Mouse (Mus musculus): ENCODE measurements around the gene Gm20388. TPM values are rescaled to one million over a fixed set of nuclear protein-coding genes. Genes with fewer than 3 reads are reported as not detected.
A peak's percentile ranks its signal among the peaks of the same experiment; 100 is the strongest.

Gm20388 gene
- polyA plus RNA-seq, 1 experiment from 2014 or later, result not detected

DNA sequence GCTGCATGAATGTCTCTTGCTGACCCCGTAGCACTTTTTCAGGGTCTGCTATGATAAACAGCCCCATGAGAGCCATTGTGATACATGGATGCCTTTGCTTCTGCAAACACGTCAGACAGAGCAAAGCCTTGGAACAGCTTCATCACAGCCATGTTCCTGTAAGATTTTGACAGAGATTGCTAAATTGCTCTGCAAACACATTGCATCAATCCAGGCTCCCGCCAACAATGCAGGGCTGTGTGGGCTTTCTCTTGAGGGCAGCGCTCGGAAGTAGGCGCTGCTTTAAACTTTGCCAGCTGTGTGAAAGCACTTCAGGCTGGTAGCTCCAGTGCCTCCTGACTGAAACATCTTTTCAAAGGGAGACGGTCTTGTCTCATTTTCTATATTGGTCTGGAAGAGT lies 4289.8 kb downstream of the Gm20388 start:
- H3K9ac ChIP-seq, result no peak overlapping the region
- no peak overlapping the region for H3K4me3 ChIP-seq (replicated peaks; ENCODE audit: low read length)
- 50% methylated on average over 7 of the region's 7 CpGs for WGBS
- no peaks in the 10 kb centered on the region; the same call in 1 of the 2 replicates for H3K4me1 ChIP-seq (replicated peaks; ENCODE audit: control insufficient read depth, insufficient read depth, low read length)
- no peaks in the 10 kb centered on the region for H3K9me3 ChIP-seq (ENCODE audit: control insufficient read depth, low read length)
- ATAC-seq (ENCODE audit: low FRiP score), result no peak
- no peak overlapping the region for H3K4me2 ChIP-seq (replicated peaks)
- no peak overlapping the region for H3K27ac ChIP-seq
- no peak for DNase-seq (ENCODE audit: low spot score)
- H3K27me3 ChIP-seq (ENCODE audit: control insufficient read depth, insufficient read depth, low read length), result no peaks in the 10 kb centered on the region
- no peaks in the 10 kb centered on the region for H3K36me3 ChIP-seq (replicated peaks; ENCODE audit: control insufficient read depth, insufficient read depth)

DNA sequence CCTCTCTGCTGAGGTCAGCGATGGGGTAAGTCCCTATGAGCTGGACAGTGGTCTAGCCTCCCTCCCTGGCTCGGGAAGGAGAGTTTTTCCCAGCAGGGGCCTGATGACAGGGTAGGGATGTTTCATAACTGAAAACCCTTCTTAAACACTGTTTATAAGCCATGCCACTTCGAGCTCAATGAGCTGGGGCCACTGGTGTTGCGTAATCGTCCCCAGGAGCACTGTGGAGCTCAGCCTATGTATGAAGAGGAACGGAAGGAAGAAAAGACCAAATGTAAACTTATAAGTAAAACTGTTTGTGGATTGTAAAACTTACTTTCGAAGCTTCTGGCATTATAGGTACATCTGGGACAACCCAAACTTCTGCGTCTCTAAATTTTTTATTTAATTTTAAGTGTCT lies 4291.1 kb downstream of the Gm20388 start:
- ATAC-seq (ENCODE audit: low FRiP score) (no peak), DNase-seq (ENCODE audit: low spot score) (no peak)
- Histone ChIP-seq H3K4me3 (replicated peaks; ENCODE audit: low read length) (no peak overlapping the region), H3K4me1 (replicated peaks; ENCODE audit: control insufficient read depth, insufficient read depth, low read length) (no peaks in the 10 kb centered on the region; the same call in 1 of the 2 replicates), H3K4me2 (replicated peaks) (no peak overlapping the region), H3K9me3 (ENCODE audit: control insufficient read depth, low read length) (no peaks in the 10 kb centered on the region), H3K36me3 (replicated peaks; ENCODE audit: control insufficient read depth, insufficient read depth) (no peaks in the 10 kb centered on the region), H3K27ac (no peak overlapping the region), H3K27me3 (ENCODE audit: control insufficient read depth, insufficient read depth, low read length) (no peaks in the 10 kb centered on the region), H3K9ac (no peak overlapping the region)
- 90% methylated on average over 8 of the region's 8 CpGs for WGBS

DNA sequence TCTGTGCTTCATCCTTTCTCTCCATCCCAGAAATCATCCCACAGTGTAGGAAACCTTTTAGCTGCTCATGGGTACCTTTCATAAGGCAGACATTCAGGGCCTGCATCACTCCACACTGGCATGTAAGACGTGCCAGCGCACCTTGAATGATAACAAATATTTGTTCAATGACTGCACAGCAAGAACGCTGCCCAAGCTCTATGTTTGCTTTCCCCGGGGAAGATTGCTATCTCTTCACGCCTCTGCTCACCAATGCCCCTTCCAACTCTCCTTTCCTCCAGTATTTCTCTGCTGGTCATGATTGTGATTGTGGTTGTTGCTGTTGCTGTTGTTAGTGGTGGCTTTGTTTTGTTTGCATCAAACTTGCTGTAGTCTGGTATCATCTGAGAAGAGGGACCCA lies 4292.3 kb downstream of the Gm20388 start:
- no peak overlapping the region for H3K4me3 ChIP-seq (replicated peaks; ENCODE audit: low read length)
- WGBS, result 84% methylated on average over 5 of the region's 5 CpGs
- no peak for ATAC-seq (ENCODE audit: low FRiP score)
- H3K9ac ChIP-seq, result no peak overlapping the region
- no peaks in the 10 kb centered on the region for H3K36me3 ChIP-seq (replicated peaks; ENCODE audit: control insufficient read depth, insufficient read depth)
- H3K27me3 ChIP-seq (ENCODE audit: control insufficient read depth, insufficient read depth, low read length), result no peaks in the 10 kb centered on the region
- H3K4me2 ChIP-seq (replicated peaks), result no peak overlapping the region
- H3K9me3 ChIP-seq (ENCODE audit: control insufficient read depth, low read length), result no peaks in the 10 kb centered on the region
- H3K27ac ChIP-seq, result no peak overlapping the region
- no peak for DNase-seq (ENCODE audit: low spot score)
- H3K4me1 ChIP-seq (replicated peaks; ENCODE audit: control insufficient read depth, insufficient read depth, low read length), result no peaks in the 10 kb centered on the region; the same call in 1 of the 2 replicates

DNA sequence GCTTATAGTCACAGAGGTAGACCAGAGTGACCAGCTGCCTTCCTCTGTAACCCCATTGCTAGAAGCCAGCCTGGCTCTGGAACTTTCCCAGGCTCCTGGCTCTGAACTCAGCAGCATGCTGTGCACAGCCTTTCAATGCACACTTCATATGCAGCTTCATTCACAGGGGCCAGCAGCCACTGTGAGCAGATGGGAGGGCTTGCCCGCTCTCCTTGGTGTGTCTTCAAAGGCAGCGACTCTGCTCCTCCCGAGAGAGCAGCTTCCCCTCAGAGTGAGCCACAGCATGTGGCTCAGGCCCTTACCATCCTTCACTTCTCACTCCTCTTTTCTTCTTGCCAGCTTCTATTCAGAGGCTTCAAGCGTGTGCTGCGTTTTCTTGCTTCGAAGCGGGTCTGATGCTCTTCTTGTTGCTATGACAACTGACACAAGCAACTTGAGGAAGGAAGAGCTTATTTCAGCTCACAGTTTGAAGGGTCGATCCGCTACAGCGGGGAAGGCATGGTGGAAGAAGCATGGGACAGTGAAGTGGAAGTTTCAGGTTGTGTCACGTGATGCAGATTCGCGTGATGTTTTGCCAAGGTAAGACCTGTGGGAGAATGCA lies 4293.5 kb downstream of the Gm20388 start:
- Histone ChIP-seq H3K4me3 (replicated peaks; ENCODE audit: low read length) (no peak overlapping the region), H3K9me3 (ENCODE audit: control insufficient read depth, low read length) (no peaks in the 10 kb centered on the region), H3K9ac (no peak overlapping the region), H3K27ac (no peak overlapping the region), H3K4me2 (replicated peaks) (no peak overlapping the region), H3K36me3 (replicated peaks; ENCODE audit: control insufficient read depth, insufficient read depth) (no peaks in the 10 kb centered on the region), H3K4me1 (replicated peaks; ENCODE audit: control insufficient read depth, insufficient read depth, low read length) (no peaks in the 10 kb centered on the region; the same call in 1 of the 2 replicates), H3K27me3 (ENCODE audit: control insufficient read depth, insufficient read depth, low read length) (no peaks in the 10 kb centered on the region)
- no peak for ATAC-seq (ENCODE audit: low FRiP score)
- no peak for DNase-seq (ENCODE audit: low spot score)
- WGBS, result 52% methylated on average over 13 of the region's 13 CpGs

DNA sequence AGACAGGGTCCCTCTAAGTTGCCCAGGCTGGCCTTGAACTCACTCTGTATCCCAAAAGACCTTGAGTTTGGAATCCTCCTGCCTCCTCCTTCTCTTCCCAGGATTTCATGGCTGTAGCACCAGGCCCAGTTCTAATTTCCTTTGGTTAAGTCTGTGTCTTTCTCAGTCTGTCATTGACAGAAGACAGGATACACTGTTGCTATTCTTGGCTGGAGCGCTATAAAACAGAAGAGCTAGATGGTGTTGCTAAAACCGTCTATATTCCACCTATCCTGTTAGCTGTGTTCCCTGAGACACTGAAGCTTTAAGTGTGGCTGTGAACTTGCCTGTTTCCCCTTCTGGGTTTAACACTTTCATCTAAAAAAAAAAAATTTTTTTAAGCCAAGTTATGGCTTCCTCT lies 4301.5 kb downstream of the Gm20388 start:
- no peak overlapping the region for H3K27ac ChIP-seq

DNA sequence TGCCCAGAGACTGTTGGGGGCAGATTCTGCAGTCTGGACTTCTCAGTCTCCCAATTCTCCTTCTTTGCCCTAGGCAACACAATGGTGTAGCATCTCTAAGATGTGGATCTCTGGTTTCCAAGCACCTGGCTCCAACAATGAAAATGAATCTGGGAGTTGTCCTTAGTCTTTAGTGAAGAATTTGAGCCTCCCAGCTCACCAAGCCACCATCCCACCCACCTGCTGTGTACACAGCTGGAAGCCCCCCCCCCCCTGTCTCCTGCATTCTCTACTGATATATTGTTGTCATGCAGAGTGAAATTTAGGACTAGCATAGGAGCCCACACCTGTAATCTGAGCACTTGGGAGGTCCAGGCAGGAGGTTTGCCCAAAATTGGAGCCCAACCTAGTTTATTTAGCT lies 4306.3 kb downstream of the Gm20388 start:
- H3K9ac ChIP-seq, result no peak overlapping the region
- no peaks in the 10 kb centered on the region for H3K9me3 ChIP-seq (ENCODE audit: control insufficient read depth, low read length)
- DNase-seq (ENCODE audit: low spot score) (no peak), ATAC-seq (ENCODE audit: low FRiP score) (no peak)
- H3K27ac ChIP-seq, result no peak overlapping the region
- H3K27me3 ChIP-seq (ENCODE audit: control insufficient read depth, insufficient read depth, low read length), result no peaks in the 10 kb centered on the region
- H3K4me2 ChIP-seq (replicated peaks), result no peak overlapping the region
- no peak overlapping the region for H3K4me3 ChIP-seq (replicated peaks; ENCODE audit: low read length)
- H3K36me3 ChIP-seq (replicated peaks; ENCODE audit: control insufficient read depth, insufficient read depth), result no peaks in the 10 kb centered on the region
- H3K4me1 ChIP-seq (replicated peaks; ENCODE audit: control insufficient read depth, insufficient read depth, low read length), result no peaks in the 10 kb centered on the region

More for the DNA sequence above, 4301.5 kb downstream of the Gm20388 start:
- Histone ChIP-seq H3K9me3 (ENCODE audit: control insufficient read depth, low read length) (no peaks in the 10 kb centered on the region), H3K27me3 (ENCODE audit: control insufficient read depth, insufficient read depth, low read length) (no peaks in the 10 kb centered on the region), H3K4me3 (replicated peaks; ENCODE audit: low read length) (no peak overlapping the region), H3K4me1 (replicated peaks; ENCODE audit: control insufficient read depth, insufficient read depth, low read length) (no peaks in the 10 kb centered on the region), H3K4me2 (replicated peaks) (no peak overlapping the region), H3K9ac (no peak overlapping the region), H3K36me3 (replicated peaks; ENCODE audit: control insufficient read depth, insufficient read depth) (no peaks in the 10 kb centered on the region)
- 80% methylated on average over 2 of the region's 2 CpGs for WGBS
- DNase-seq (ENCODE audit: low spot score), result no peak
- no peak for ATAC-seq (ENCODE audit: low FRiP score)

DNA sequence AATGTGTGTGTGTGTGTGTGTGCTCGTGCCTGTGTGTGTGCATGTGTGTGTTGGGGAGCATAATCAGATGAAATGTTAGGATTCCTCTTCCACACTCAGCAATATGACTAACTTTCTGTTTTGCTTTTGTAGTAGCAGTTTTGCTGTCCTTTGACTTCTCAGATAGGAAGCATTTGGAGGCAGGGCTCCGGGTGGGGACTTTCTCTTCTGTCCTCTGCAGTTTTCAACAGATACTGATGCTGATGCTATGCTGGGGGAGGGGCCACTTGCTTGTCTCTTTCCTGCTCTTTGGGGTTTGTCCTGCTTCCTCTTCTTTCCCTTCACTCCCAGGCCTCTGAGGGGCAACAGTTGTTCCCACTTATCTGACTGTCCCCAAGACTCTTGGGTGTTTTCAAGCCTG lies 4319.2 kb downstream of the Gm20388 start:
- Histone ChIP-seq H3K9ac (no peak overlapping the region), H3K27ac (no peak overlapping the region), H3K4me2 (replicated peaks) (no peak overlapping the region), H3K9me3 (ENCODE audit: control insufficient read depth, low read length) (no peaks in the 10 kb centered on the region), H3K4me1 (replicated peaks; ENCODE audit: control insufficient read depth, insufficient read depth, low read length) (peaks cover 24% of the 10 kb centered on the region), H3K4me3 (replicated peaks; ENCODE audit: low read length) (no peak overlapping the region), H3K36me3 (replicated peaks; ENCODE audit: control insufficient read depth, insufficient read depth) (no peaks in the 10 kb centered on the region), H3K27me3 (ENCODE audit: control insufficient read depth, insufficient read depth, low read length) (no peaks in the 10 kb centered on the region)
- 80% methylated on average over 2 of the region's 2 CpGs for WGBS
- no peak for ATAC-seq (ENCODE audit: low FRiP score)
- no peak for DNase-seq (ENCODE audit: low spot score)

DNA sequence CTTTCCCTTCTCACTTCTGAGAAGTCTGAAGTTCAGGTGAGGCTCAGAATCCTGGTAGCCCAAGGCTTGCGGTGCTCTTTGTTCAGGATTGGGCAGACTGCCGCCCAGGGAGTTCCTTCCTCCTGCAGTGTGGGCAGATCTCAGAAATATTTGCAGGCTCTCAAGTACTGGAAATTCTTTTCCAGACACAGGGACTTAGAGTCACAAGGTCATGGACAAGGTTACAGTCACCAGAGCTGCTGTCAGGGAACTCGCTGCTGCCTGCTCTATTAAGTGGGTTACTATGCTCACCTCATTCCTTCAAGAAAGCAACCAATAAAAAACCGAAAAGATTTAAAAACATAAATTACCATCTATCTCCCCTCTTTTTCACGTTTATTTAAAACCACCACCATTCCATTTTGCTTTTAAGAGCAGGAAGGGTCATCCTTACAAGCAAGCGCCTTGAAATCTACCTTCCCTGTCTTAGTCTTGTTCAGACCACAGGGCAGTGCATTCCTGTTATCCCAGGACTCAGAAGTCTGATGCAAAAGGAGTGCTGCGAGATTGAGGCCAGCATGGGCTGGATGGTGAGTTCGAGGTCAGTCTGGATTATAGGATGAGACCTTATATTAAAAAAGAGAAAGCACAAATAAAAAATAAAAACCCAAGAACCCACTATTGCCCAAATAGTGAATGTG lies 4320.0 kb downstream of the Gm20388 start:
- no peaks in the 10 kb centered on the region for H3K27me3 ChIP-seq (ENCODE audit: control insufficient read depth, insufficient read depth, low read length)
- H3K36me3 ChIP-seq (replicated peaks; ENCODE audit: control insufficient read depth, insufficient read depth), result no peaks in the 10 kb centered on the region
- DNase-seq (ENCODE audit: low spot score) (no peak), ATAC-seq (ENCODE audit: low FRiP score) (no peak)
- peak overlapping the region; percentile 94 for H3K9ac ChIP-seq
- 60% methylated on average over 8 of the region's 8 CpGs for WGBS
- peak overlapping the region; percentile 98 for H3K4me2 ChIP-seq (replicated peaks)
- peaks cover 24% of the 10 kb centered on the region for H3K4me1 ChIP-seq (replicated peaks; ENCODE audit: control insufficient read depth, insufficient read depth, low read length)
- peak overlapping the region; percentile 97 for H3K4me3 ChIP-seq (replicated peaks; ENCODE audit: low read length)
- no peaks in the 10 kb centered on the region for H3K9me3 ChIP-seq (ENCODE audit: control insufficient read depth, low read length)
- H3K27ac ChIP-seq, result peak overlapping the region; percentile 75; the same call in 1 of the 2 replicates

DNA sequence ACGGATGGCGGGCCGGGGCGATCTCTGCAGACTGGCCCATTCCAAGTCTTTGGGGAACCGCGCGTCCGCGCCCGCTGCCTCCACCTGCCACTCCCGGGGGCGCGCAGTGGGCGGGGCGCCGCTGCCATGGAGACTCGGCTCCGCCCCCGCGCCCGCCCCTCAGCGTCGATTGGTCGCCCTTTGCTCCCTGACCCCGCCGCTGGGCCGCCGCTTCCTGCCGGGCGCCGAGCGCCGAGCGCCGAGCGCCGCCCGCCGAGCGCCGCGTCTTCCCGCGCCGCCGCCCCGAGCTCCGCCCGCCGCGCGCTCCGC lies 4320.5 kb downstream of the Gm20388 start, which contains the start of gene Galnt2:
Gene Galnt2, plus strand, starts transcription at position 216 of the 309 bp plus-strand sequence.
- Histone ChIP-seq H3K36me3 (replicated peaks; ENCODE audit: control insufficient read depth, insufficient read depth) (no peaks in the 10 kb centered on the region), H3K4me3 (replicated peaks; ENCODE audit: low read length) (peak within 1 kb of the TSS; percentile 97), H3K9me3 (ENCODE audit: control insufficient read depth, low read length) (no peaks in the 10 kb centered on the region), H3K27ac (peak within 1 kb of the TSS; percentile 75), H3K4me1 (replicated peaks; ENCODE audit: control insufficient read depth, insufficient read depth, low read length) (peaks cover 24% of the 10 kb centered on the region), H3K9ac (peak within 1 kb of the TSS; percentile 94), H3K27me3 (ENCODE audit: control insufficient read depth, insufficient read depth, low read length) (no peaks in the 10 kb centered on the region), H3K4me2 (replicated peaks) (peak within 1 kb of the TSS; percentile 98)
- ATAC-seq (ENCODE audit: low FRiP score) (peak; percentile 84), DNase-seq (ENCODE audit: low spot score) (peak; percentile 88)
- under 1% methylated on average over 53 of the region's 53 CpGs for WGBS
